Mouse (Mus musculus) cerebellum, adult 11 months (tissue): ENCODE data around the gene Pou3f3.
A peak's percentile ranks its signal among the peaks of the same experiment; 100 is the strongest.

Experiments used
- DNase-seq: peaks from one replicate; pipeline ENCODE4 v3.0.0; 2022

The Pou3f3 gene

DNA sequence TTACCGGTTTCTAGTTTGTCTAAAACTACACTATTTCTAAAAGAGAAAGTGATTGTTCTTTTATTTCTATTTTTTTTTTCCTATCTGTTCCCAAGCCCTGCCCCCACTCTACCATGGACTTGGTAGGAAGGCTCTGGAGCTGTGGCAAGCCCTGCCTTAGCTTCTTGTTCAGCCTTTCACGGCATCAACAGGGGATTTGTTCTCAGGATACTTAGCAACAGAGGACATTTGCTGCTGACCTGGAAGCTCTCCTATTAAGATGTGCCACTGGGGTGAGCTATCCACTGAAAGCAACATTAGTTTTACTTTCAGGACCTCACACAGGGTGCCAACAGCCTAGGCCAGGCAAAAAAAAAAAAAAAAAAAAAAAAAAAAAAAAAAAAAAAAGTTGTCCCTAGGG lies 15.4 kb downstream of the Pou3f3 start:
- DNase-seq: no peak

DNA sequence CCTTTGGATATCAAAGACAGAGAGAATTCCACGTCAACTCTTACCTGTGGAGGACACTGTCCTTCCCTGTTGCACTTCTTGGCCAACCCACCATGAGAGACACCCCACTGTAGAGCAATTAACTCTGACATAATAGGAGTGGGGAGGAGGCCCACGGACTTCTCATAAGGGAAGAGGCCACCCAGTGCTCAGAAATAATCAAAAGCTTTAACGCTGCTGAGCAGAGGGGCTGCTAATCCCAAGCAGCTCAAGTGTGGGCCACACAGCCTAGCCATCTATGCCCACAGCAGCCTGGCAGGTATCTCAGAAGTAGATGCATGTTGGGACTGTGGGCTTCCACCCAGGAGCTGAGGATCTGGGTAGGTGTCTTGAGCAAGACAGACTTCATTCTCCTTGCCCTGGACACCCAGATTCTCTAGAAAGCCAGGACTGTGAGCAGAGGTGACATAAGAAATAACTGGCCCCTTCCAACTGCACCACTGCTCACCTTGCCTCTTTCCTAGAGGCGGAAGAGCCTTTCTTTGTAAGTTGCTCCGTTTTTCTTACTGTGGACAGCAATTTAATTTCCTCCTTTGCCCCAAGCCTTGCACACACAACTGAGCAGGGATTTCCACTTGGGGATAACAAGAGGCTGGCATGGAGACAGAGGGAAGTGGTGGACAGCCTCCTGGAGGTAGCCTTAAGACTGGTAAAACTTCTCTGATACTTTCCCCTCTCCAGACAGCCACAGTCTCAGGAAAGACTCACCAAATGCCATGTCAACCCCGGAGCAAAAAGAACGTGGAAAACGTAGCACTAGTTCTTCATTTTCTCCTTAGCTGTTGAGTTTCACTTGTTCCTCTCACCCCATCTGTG lies 16.1 kb downstream of the Pou3f3 start:
- DNase-seq: no peak

DNA sequence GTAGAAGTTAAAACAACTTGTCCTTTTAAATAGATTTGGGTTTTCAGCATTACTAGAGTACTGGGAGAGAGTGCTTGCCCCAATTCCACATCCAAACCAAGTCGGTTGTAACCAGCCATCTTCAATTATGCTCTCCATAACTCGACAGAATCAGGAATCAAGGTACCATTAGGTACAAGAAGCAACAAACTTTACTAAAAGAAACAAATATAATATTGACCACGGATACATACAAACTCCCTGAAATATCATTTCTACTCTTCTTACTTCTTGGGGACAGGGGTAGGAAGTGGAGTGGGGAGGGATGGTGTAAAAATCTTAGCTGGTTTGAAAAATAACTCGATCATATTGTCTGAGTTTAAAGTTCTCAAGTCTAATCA lies 16.7 kb downstream of the Pou3f3 start:
- DNase-seq: no peak

DNA sequence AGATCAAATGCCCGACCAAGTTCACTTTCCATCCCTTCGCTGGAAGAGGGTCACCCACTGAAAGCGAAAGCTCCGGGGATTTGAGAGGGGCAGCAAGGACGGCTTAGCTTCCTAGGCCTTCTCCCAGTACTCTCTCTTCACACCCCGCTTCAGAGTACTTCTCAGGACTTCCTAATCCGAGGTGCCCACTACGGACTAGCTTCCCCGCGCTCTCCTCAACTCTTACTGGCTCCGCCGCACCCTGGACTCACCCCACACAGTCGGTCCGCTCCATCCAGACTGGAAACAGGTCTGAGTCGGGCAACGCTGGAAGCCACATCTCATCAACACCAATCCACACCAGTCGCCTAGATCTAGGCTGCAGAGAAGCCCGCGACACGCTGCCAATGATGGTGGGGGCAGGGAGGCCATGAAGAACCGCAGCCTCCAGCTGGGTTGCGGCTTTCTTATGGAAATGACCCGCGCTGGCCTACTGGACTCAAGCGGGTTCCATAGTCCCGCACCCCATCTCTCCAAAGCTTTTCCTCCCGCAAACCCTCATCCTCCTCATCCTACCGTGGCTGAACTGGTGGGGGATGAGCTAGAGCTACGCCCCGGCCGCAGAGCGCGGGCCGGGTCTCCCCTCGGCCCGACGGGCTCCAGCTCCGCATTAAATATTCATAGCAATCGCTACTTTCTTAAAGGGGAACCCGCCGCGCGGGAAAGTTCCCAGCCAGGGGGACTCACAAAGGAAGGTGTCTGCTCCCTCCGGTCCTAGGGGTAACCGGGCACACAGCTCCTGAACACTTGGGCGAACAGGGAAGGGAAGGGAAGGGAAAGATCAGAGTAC lies 17.8 kb downstream of the Pou3f3 start:
- no peak for DNase-seq

DNA sequence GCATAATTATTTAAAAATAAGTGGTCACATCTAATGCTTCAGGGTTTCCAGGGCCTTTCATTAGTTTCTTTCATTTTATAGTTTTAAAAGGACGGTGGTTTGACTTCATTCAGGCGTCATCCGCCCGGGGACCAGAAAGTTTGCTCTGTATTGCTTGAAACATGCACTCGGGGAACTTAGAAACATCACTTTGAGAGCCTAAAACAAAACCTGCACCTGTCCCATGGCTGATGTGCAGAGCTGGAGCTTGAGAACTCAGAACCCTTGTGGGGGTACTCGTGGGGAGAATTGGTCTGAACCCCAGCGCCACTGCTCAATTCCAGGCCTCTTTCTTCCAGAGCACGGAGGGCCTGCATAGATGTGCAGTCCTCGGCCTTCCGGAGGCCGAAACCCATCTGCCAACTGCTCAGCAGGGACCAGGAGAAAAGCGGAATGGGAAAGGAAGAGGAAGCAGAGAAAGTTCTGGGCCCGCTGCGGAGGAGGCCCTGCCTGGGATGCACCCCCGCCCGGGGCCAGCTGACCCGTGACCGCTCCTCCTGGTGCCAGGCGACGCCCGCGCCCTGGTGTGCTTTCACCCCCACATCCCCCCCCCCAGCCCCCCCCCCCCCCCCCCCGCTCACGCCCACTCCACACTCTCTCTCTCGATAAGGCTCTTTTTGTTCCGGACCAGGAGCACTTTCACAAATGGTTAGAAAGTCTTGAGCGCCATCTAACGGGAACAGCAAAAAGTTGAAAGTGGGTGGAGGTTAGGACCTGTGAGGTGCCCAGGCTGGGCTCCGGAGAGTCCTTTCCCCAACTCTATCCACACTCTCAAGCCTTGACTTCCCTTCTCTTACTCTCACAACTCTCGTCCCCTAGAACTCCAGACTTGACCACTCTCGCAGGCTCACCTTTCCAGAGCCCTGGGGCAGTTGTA lies 18.7 kb downstream of the Pou3f3 start:
- peak; percentile 22 for DNase-seq

DNA sequence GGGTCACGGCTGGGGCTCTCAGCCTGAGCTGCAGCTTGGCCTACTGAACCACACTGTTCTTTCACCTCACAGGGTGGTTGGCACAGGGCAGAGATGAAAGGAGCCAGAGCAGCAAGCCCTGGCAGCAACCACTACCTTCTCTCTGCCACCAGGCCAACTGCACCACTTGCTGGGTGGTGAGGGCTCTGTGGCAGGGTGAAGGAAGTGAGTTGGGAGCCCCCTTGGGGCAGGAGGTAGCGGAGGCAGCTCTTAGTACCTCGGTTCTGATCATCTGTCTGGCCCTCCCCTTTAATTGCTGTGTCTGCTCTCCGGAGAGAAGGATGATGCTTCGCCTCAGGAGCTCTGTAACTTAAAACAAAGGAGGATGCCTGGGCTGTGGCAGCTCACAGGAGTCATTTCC lies 23.0 kb downstream of the Pou3f3 start:
- no peak for DNase-seq

DNA sequence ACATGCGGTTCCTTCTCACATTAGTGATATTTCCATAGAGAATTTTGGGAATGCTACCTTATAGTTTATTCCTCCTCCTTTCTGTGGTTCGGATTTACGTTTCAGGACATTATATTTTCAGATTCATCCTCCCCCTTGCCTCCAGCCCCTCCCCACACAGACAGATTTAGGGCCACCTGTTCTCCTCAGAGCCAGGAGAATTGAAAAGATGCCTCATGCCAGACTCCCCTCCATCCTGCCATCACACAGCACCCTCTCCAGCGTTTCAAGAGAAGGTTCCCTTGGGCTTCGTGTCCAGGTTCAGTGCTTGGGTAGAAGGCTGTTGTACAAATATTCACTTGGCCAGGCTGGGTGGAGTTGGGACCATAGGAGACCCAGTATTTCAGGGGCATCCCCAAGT lies 25.8 kb downstream of the Pou3f3 start:
- DNase-seq: no peak

DNA sequence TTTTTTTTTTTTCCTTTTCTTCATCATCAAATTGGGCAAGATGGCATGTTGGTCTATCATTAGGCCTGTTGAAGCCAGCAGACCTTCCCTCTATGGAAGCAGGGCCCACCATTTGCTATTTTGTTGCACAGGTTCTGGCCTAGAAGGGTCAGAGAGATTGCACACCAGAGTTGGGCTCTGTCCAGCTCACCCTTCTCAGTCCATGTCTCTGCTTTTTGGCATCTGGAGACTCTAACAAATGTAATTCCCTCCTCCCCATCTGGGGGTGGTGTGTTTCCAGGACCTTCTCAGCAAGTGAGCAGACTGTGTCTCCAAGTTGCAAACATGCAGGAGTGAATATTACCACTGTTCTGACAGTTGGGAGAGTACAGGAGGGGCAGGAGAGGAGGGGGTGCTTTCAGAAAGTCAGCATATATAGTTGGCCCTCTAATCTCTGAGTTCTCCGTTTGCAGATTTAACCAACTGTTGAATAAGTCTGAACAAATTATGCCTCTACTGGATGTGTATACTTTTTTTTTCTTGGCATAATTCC lies 28.3 kb downstream of the Pou3f3 start:
- no peak for DNase-seq

DNA sequence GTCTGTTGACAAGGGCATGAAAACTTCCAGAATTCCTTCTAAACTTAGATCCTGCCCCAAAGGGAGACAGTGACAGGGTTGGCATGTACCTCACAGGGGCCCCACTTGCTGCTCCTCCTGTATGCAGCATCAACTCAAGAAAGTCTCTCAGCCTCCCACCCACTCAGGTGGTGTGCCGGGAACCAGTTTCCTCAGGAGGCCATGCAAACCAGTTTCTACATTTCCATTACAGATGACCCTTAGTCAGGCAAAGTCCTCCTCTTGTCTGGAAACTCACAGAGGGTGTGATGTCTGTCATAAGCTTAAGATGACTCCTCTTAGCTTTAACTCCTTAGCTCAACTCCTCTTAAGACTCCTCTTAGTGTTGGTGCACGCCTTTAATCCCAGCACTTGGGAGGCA lies 29.3 kb downstream of the Pou3f3 start:
- no peak for DNase-seq

DNA sequence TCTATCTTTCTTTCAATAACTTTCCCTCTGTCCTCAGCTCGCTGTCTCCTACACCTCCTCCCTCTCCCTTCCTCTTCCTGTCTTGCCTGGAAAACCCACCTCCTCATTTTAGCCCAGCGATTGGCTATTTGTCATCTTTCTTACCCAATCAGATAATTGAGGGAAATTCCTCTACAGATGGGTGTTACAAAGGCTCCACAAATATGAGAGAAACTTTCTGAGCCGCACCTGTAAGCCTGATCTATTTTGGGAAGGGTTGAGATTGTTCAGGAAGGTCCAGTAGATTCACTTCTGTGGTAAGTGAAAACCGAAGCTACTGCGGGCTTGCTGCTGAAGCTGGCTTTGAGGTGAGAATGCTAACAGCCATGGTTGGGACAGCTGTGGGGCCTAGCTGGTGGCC lies 31.6 kb downstream of the Pou3f3 start:
- no peak for DNase-seq

DNA sequence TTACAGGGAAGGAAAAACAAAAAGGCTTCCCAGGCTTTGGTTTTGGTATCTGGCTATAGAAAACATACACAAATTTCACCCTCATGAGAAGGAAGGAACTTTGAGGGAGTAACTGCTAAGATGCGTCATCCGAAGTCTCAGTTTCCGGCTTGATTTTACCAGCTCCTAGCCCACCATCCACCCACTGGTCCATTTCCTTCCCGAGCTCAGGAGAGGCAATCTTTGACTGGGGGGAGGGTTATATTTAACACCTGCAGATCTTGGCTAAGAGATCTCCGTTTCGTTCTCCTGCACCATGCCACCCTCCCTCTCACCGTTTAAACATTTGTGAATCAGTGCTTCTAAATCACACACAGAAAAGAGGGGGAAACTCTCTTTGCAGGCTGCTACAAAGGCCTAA lies 32.1 kb downstream of the Pou3f3 start:
- no peak for DNase-seq

DNA sequence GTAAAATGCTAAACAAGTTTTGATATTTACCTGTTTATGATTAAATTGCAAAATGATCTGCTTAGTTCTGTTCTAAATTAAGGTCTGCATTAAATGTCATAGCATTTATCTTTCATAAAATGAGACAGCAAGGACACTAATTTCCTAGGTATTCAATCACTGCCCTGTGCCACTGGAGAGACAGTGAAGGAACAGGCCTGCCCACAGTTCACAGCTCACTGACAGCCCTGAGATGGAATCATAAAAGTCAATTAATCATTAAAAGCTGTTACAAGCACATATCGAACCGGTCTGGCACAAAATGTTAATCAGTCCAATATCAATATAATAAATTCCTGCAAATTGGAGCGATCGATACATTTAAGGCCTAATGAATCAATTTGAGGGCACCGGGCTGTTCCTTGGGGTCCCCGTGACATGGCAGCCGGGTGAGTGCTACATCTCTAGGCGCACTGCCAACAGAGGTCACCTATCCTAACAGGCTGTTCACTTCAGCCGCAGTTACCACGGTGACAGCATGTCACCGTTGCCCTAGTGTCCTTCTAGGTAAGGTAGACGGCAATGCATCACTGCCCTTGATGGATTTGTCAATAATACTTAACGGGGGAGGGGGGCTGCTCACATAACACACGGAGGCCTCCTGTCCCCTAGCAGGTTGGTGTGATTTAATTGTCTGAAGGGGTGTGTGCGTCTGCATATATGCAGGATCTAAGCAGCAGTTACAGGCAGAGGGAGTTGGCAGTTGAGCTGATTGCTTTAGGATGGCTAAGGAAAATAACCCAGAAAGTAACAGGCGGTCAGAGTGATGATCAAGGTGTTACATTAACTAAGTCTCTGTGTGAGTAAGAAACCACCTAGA lies 46.0 kb downstream of the Pou3f3 start:
- no peak for DNase-seq

DNA sequence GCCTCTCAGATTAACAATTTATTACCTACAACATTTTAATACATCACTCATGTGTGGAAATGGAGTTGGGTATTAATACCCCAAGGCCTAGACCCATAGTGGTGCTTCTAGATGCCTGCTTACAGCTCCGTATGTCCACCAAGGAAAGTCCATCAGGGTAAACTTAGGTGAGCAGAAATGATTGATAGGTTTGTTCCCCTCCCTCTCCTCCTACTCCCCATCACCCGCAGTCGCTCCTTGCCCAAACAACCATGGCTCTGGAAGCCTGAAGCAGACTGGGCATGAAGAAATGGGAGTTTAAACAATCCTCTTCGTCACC lies 46.6 kb downstream of the Pou3f3 start:
- no peak for DNase-seq

DNA sequence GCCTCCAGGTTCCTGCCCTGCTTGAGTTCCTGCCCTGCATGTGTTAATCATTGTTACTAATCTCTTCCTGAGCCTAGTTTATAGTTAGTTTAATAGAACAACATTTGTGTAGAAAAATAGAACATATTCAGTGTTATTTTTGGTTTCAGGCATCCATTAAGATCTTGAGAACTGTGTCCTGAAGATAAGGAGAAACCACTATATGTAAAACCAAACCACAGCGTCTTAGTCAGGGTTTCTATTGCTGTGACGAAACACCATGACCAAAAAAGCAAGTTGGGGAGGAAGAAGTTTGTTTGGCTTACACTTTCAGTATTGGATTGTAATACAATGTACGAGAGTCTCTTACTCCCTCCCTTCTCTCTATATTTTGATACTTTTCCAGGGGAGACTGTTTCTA lies 49.5 kb downstream of the Pou3f3 start:
- no peak for DNase-seq

DNA sequence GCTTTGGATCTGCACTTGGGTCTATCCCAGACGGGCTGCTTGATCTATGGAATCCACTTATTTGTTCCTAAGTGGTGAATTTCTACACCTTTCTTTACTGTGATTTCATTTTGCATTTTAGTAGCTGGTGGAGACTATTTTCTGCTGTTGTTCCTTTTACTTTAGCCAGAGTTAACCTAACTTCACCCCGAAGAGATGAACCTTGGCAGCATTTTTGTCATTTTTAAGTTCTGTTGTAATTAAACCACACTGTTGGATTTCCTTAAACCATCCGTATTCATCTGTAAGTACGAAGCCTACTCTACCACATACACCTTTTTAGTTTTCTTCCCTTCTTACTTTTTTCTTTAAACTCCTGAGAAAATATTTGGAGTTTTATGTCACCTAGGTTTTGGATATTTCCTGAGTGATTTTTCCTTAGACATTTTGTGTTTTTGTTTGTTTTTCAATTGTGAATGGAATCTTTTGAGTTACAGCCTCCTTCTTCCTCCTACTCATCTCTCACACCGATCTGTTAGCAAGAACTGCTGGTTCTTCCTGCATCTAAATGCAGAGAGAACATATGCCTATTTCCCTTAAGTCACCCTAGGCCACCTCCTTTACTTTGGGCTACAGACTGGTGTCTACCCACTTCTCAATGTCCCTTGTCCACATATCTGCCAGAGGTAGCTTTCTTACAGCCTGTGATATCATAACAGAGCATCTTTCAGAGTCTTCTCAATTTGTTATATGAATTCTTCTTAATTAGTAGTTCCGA lies 54.1 kb downstream of the Pou3f3 start:
- DNase-seq: no peak
